Mouse (Mus musculus) cerebellum, postnatal 14 days (tissue): ENCODE results near the gene Cbx6.
"Not testable (repeated sequence)": the region's sequence is repeated elsewhere in the genome, so short reads cannot be mapped to it uniquely, and the experiment has no call there.

Source experiments
- DNase-seq, 2 experiments: peaks; one replicate each; pipeline ENCODE4 v3.0.0; 2021; ENCODE audit warnings: mixed read lengths in 2 of 2

Gene Cbx6

GRCm38 (mm10) chr15:79829431-79829830, 5.1 kb downstream of the Cbx6 start:
- peak in 1 of 2 experiments; percentile 12 for DNase-seq

GRCm38 (mm10) chr15:79828366-79829035, 6.0 kb downstream of the Cbx6 start:
- DNase-seq: peak; percentile 74 to 79

- peak; percentile 46 to 56 for DNase-seq
Observed at GRCm38 (mm10) chr15:79827778-79828210, 6.7 kb downstream of the Cbx6 start.

- DNase-seq: peak; percentile 32 to 42
Observed at GRCm38 (mm10) chr15:79827061-79827777, 7.3 kb downstream of the Cbx6 start.

- DNase-seq: peak; percentile 28 to 40
Observed at GRCm38 (mm10) chr15:79826221-79826935, 8.1 kb downstream of the Cbx6 start.

- peak; percentile 46 to 66 for DNase-seq
Observed at GRCm38 (mm10) chr15:79825146-79825825, 9.2 kb downstream of the Cbx6 start.

GRCm38 (mm10) chr15:79823588-79824280, 10.8 kb downstream of the Cbx6 start:
- DNase-seq: peak; percentile 39 to 42

GRCm38 (mm10) chr15:79822265-79823199, 12.0 kb downstream of the Cbx6 start:
- DNase-seq: peak; percentile 65 to 73

- peak in 1 of 2 experiments; percentile 59 for DNase-seq
Observed at GRCm38 (mm10) chr15:79818325-79818724, 16.2 kb downstream of the Cbx6 start.

- DNase-seq: no peak
Observed at GRCm38 (mm10) chr15:79813666-79814258, 20.7 kb downstream of the Cbx6 start.

- not testable (repeated sequence) for DNase-seq
Observed at GRCm38 (mm10) chr15:79812840-79813239, 21.6 kb downstream of the Cbx6 start.

GRCm38 (mm10) chr15:79810997-79811396, 23.5 kb downstream of the Cbx6 start:
- DNase-seq: peak; percentile 47 to 74

GRCm38 (mm10) chr15:79810061-79810460, 24.4 kb downstream of the Cbx6 start:
- DNase-seq: peak; percentile 89 to 93

- peak; percentile 63 to 73 for DNase-seq
Observed at GRCm38 (mm10) chr15:79808658-79809057, 25.8 kb downstream of the Cbx6 start.

- peak; percentile 89 to 92 for DNase-seq
Observed at GRCm38 (mm10) chr15:79808114-79808513, 26.4 kb downstream of the Cbx6 start.

GRCm38 (mm10) chr15:79807050-79807449, 27.4 kb downstream of the Cbx6 start:
- DNase-seq: peak; percentile 65 to 68

GRCm38 (mm10) chr15:79805246-79805645, 29.2 kb downstream of the Cbx6 start:
- no peak for DNase-seq

- peak; percentile 79 to 86 for DNase-seq
Observed at GRCm38 (mm10) chr15:79804352-79805071, 30.0 kb downstream of the Cbx6 start, which contains the start of gene Nptxr. Gene Nptxr, minus strand, starts transcription at chr15:79804766.

- DNase-seq: peak; percentile 56 to 58
Observed at GRCm38 (mm10) chr15:79803533-79804351, 30.7 kb downstream of the Cbx6 start.
